Mouse (Mus musculus): ENCODE results near the gene Rrbp1.
A peak's percentile ranks its signal among the peaks of the same experiment; 100 is the strongest.

The Rrbp1 gene

DNA sequence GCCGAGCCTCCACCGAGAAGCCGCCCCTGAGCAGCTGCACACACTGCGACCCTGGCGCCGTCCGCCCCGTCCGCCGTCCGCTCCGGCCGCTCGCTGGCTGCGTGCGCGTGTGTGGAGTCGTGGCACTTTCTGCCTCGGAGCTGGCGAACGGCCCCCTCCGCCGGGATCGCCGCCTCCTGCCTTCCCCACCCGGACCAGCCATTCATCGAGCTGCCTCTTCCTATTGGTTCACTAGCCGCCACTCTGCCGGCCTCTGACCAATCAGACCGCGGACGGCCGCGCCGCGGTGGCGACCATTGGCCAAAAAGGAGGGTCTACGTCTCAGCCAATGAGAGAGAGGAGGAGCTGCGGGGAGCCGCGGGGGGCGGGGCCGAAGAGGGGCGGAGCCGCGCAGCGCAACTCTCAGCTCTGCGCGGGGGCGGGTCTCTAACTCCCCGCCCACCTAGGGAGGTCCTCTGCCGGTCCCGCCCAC is at the start of gene Rrbp1:
TSS of gene Rrbp1 (minus strand) at position 184 of the 472 bp plus-strand sequence.
- peak; percentile 99 for DNase-seq (ENCODE audit: low read depth, low spot score)

DNA sequence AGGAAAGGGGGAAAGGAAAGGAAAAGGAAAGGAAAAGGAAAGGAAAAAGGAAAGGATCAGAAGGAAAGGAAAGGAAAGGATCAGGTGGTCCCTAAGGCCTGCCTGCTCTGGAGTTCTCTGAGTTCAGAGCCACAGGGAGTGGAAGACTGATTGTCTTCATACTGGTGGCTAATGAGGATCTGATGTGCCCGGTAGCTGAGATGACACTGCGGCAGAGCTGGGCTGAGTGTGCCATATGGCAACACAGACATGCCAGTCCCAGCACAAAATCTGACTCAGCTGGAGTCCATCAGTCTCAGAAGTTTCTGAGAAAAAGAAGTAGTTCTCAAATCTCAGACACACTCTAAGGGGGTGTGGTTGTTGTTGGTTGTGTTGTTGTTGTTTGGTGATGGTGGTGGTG is 46.7 kb upstream of the Rrbp1 start:
- peak; percentile 60 for DNase-seq (ENCODE audit: low read depth, low spot score)

DNA sequence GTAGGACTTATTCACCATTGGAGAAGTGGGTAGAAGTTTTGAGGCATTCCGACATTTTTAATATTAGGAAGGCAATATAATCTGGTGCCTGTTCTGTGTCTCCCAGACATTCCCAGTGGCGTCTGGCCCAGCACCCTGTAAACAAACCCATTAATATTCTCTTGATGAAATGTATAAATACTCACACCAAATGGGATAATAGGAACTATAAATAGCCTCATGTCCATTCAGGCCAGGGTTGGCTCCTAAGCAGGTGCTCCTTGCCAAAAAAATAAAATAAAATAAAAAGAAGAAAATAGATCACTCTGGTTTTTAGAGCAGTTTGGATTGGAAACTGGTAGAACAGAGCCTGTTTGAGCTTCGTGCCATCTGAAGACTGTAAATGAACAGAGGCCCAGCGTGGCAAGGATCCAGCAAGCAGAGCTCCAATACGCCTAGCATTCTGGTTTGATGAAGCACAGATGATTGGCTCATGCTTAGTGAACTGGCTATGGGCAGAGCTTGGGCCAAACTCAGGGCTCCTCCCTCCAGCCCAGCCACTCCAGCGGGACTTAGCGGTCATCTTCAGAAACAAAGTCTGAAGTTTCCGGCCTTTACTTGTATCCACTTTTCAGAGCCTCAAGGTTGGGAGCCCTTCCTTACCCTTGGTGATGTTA is 41.5 kb upstream of the Rrbp1 start:
- peak; percentile 85 for DNase-seq (ENCODE audit: low read depth, low spot score)

DNA sequence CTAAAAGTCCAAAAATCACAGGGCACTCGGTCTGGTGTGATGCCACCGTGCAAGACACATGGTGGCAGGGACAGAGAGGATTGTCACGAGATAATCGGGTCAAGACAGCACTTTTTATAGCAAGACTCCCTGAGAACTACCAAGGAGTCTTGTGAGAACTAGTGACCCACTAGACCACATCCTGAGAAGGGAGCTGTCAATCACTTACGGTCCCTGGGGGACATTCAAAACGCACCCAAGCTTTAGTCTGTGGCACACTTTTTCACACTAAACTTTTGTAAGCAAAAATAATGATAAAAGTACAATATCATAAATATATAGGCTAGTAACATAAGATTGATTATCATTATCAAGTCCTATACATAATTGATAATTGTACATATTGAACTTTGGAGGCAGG is 39.8 kb upstream of the Rrbp1 start:
- DNase-seq (ENCODE audit: low read depth, low spot score): no peak

DNA sequence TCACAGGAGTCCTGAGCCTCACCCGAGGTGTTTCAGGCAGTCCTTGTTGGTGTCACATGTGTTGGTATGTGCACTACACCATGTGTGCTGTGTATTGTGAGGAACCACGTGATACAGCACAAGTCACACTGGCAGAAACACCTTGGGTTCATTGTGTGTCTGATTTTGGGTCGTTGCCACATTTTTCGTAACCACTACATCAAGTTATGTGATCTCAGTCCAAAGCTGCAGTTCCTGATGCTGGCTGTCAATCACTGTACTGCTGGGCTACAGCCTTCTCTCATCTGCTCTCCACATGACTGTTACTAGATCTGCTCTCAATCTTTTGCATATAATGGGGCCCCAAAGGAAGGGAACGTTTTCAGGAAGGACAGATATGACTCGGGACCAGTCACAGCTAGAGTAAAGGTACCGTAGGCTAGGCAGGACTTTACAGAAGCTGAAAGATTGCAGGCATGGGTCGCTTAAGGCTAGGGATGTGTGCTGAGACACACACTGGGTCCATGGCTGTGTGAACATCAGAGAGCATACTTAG is 39.1 kb upstream of the Rrbp1 start:
- DNase-seq (ENCODE audit: low read depth, low spot score): no peak

DNA sequence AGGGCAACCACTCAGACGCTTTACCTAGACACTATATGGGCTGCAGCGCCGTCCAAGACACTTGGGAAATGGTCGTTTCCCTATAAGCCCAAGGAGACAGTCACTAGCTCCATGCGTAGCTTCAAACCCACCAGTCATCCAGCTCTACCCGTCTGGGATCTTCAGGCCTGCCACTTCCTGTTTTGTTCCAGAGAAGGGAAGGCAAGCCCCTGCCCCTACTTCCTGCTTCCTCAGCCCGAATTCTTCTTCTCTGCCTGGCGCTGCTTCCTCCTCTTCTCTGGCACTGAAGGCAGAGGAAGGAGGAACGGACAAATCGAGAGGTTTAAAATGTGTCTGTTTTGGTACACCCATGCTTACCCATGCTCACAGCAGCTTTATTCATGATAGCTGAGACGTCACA is 35.9 kb upstream of the Rrbp1 start:
- peak; percentile 12 for DNase-seq (ENCODE audit: low read depth, low spot score)

DNA sequence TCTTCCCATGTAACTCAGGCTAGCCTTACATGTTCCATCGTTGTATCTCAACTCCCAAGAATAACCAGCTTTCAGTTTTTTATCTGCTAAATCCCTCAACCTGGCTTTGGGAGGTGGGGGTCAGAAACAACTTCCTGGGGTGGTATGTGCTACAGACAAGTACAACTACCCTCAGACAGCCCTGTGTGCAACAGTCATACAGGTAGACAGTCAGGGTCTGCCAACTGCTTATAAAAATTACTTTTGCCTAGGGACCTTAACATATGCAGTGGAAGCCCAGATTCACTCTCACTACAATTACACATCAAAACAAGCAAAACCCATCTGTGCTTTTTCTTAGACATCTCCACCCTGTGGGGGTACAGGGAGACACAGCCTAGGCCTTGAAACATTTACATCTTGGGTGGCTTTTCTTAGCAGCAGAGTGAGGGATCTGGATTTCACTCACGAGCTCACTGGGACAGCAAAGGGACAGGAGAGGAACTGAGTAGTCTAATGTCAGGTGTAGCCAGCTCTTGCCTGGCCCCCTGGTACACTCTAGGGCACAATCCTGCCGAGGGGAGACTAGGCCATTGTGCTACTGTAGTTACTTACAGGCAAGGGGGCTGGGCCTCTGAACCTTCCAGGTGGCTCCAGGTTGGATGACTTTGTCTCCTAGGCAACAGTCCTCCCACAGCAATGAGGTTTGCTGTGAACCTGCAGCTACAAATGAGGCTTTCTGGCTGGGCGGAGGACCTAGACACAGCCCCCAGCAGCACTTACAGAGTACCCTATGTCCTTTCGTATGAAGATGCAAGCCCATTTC is 34.9 kb upstream of the Rrbp1 start:
- DNase-seq (ENCODE audit: low read depth, low spot score): peak; percentile 72

DNA sequence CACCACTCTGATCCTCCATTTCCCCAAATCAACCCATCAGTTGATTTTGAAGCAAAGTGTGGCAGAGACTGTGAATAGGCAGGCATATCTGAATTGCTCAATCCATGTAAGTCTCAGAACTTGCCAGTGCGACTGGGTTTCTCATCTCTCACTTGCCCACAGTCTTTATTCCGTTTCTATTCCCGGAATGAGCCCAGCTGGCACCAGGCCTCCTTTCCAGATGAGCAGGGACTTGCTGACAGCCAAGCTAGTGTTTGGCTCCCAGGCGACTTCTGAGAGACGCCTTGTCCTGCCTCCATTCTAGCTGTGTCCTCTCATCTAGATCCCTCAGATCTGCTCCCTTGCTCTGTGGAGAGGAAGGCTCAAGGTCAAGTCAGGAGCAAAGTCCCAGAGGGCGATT is 33.7 kb upstream of the Rrbp1 start:
- DNase-seq (ENCODE audit: low read depth, low spot score): peak; percentile 90

DNA sequence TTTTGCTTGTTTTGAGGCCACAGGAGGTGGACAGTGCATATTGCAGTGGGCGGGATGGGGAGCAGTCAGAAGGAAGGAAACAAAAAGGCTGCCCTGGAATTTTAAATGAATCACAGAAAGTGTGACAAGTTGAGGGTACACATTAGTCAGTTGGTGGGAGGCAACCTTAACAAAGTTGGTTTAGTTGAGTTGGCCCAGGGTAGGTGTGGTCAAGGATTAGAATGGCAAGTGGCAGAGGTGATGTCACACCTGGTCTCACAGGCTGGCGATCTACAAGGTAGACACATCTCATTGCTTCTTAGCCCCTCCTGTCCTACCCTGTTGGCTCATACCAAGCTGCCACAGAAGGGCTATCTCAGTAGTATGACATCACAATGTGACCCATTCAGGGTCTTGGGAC is 21.6 kb upstream of the Rrbp1 start, which contains the start of gene Banf2:
TSS of gene Banf2 (plus strand) at position 396 of the 400 bp plus-strand sequence.
- no peak for DNase-seq (ENCODE audit: low read depth, low spot score)

DNA sequence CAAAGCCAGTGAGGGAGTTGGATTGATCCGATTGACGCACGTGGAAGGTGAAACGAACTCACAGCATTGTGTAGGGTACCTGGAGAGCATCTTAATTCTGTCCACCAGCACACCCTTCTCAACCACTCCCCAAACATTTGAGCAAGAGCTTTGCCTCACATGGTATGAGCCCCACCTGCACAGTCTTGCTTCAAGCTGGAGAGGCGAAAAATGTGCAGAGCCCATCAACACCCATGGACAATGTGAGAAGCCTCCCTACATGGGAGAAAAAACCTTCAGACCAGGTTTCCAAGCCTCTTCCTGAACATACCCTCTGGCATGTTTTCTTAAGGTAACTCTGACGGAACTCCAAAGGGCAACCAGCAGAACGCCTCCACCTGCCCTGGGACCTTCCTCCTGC is 19.7 kb upstream of the Rrbp1 start:
- DNase-seq (ENCODE audit: low read depth, low spot score): no peak

DNA sequence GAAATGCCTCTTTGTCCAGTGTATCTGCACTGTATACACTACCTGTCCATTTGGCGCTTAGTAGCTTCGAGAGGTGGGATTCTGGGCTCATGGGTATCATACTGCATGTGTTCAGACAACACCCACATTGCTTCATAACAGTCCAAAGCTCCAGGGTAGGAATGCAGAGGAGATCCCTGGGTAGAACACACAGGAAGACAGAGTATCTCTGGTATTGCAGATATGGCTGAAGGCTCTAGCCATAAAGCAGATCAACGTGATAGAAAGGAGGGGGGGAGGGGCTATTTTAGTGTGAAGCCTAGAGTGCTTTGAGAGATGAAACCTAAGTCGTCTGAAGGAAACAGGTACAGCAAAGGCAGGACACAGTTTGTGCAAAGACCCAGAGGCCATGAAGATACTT is 15.4 kb upstream of the Rrbp1 start:
- no peak for DNase-seq (ENCODE audit: low read depth, low spot score)

DNA sequence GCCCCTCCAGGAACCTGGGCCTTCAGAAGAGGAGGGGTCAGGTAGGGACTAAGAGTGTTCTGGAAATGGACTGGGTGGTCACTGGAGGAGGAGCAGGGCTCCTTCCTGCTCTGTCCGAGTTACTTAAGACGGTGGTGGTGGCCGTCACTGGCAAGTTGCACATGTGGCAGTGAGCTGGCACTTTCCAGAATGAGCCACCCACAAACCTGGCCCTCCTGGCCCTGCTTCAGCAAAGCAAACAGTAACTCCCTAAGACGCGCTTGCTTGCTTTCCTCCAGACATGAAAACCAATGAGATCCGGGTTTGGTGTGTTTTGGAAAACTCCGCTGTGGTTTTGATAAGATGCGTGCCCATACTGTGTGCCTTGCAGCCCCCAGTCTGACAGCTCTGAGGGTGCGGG is 14.3 kb upstream of the Rrbp1 start:
- DNase-seq (ENCODE audit: low read depth, low spot score): no peak

DNA sequence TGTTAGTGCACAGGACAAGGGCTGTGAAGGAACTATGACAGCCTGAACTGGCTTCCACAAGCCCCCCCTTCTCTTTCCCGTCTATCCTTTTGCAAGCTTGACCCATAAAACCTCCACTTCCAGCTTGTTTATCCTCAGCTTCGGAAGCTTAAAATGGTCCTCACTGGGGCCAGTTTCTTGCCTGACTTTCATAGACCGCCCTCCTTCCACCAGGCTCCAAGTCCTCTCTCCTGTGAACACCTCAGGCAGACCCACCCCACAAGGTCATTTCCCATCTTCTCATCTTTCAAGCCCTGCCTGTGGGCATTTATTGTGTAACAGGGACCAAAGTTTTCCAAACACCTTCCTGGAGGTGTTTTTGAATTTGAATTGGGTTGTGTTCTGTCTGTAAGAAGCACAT is 11.4 kb upstream of the Rrbp1 start:
- no peak for DNase-seq (ENCODE audit: low read depth, low spot score)

DNA sequence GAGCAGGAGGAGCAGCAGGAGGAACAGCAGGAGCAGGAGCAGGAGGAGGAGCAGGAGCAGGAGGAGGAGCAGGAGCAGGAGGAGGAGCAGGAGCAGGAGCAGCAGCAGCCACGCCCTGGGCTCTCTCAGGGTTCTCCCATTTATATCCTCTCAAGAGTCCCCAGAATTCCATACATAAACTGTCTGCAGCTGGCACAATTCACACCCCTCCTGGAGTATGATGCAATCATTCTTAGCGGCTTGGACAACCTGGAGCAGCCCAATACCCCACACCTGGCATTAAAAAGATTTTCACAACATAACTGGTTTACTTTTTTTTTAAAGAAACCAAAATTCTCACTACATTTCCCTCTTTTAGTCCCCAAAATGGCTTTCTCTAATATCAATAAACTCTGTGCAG is 8.9 kb upstream of the Rrbp1 start:
- DNase-seq (ENCODE audit: low read depth, low spot score): no peak

DNA sequence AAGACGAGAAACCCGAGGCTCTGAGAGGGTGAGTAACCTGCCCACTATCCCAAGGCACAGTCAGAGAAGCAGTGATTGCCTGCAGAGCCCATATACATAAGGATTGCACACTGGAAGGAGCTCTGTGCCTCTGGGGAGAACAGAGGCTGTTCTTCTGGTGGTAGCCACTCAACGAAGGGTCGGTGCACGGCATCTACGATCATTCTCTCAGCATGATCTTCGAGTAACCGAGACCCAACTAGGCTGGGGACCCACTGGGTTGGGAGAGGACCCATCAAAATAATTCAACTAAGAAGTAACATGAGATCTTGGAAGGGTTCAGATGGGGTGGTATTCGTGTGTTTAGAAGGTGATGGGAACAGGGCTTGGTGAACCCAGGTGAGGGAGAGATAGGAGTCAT is 4.8 kb upstream of the Rrbp1 start:
- no peak for DNase-seq (ENCODE audit: low read depth, low spot score)

DNA sequence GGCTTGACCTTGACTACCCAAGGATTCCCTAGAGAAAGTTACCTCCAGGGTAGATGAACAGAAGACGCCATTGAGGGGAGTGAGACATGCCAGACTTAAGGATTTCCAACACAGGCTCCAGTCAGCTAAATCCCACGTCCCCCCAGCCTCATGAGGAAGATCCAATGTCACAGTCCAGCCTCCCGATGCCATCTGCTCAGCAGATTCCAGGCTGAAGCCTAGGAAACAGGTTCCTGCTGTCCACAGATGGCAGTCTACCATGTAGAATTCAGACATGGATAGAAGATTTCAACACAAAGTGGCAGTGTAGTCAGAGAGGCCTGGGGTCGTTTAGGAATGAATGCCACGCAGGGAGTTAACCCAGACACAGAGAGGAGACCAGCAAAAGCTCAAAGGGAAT is 3.4 kb upstream of the Rrbp1 start:
- peak; percentile 26 for DNase-seq (ENCODE audit: low read depth, low spot score)

DNA sequence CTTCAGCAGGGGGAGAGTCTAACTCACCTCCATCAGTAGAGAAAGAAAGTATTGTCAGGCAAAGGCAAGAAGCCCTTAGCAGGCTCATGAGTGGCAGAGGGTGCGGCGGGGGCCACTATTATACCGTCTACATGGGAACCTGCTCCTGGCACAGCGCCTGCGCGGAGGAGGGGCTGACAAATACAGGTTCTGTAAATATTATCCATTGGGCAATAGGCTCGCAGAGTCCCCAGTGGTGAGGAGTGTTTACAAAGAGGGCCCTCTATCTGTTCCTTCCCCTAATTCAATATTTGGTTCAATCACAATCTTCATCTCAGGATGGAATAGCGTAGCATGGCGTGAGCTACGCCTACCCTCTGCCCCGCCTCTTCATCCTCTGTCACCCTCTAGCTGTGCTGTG is 3.0 kb upstream of the Rrbp1 start:
- DNase-seq (ENCODE audit: low read depth, low spot score): no peak

DNA sequence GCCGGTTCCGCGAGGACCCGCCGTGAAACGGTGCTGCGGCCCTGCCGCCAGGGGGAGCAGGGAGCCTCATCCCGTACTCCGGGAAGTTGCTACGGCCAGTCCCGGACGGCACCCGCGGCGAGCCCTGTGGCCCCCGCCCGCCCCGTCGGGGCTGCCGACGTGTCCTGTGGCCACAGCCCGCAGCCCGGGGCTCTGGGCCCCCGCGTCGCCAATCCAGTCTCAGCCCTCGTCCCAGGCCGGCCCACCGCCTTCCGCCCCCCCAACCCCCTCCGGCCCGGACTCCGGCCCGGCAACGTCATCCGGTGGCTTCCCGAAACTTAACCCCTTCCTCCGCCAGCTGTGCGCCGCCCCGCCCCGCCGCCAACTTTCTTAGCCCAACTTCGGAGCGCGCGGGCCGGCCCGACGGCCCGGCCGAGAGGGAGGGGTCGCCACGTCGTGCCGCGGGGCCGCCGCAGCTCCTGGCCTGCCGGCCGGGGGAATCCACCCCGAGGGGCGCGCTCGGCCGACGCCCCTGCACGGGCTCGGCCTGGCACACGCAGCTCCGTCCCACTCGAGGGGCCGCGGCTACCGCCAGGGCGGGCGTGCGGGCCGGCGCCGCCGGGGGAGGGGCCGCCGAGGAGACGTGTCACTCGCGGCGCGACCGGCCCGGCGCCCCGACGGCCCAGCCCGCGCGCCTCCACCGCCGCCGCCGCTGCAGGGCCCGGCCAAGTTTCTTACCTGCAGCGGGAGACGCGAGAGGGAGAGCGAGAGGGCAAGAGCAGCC is 600 bp downstream of the Rrbp1 start:
- DNase-seq (ENCODE audit: low read depth, low spot score): peak; percentile 70

DNA sequence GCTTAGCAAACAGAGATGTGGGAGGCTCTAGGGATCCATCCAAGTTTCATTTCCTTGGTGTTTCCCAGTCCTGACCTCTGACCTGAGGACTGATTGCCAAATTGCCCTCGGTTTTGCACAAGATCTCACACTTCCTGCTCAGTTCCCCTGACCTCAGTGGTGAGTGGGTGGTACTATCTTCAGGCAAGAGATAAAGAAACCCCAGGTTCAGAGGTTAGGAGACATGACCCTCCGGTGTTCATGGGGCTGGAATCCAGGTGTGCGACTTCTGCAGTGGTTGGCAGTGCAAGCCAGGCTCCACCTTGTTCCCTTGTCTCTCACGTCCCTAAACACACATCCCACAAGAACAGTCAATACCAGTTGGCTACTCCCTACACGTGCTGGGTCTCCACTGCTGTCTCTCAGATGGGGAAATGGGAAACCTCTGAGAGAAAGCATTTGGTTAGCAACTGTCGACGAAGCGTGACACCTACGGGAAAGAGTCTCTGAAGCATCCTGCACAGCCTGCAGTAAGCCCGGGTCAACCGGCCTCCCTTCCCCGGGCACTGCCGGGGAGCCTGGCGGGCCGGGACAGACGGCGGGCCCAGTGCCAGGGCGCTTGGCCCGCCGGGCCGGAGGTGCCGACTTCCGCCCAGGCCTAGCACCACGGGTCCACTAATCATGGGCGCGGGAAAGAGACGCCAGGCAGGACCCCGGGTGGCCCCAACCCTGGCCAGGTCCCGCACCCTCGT is 1.3 kb downstream of the Rrbp1 start:
- peak; percentile 55 for DNase-seq (ENCODE audit: low read depth, low spot score)

DNA sequence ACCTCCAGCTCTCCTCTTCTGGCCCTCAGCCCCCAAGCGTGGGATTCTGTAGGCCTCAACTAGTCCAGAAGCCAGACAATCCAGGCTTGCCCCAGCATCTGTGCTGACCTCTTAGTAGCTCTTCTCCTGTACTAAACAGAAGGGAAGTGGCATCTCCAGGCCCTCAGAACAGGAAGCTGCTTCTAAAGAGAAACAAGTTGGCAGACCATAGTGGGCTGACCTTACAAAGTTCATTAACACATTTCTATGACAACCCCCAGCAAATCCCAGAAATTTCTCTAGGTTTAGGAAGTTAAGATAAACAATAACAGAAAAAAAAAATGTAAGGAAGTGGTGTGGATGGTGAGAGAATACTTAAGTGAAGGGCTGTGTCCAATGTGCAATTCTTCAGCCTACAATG is 2.0 kb downstream of the Rrbp1 start:
- no peak for DNase-seq (ENCODE audit: low read depth, low spot score)

DNA sequence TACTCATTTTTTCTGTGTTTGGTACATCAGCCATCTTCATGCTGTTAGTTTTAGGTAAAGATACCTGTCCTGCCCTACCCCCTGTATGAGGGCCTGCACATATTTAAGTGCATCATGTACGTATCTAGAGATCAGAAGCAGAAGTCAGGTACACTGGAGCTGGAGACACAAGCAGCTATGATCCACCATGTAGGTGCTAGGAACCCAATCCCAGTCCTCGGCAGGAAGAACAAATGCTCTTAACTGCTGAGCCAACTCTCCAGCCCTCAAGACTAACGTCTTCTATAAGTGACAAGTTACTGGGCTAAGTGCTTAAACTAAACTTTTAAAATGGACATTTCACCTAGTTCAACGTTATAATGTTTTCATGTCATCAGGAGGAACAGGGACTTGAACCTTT is 3.9 kb downstream of the Rrbp1 start:
- no peak for DNase-seq (ENCODE audit: low read depth, low spot score)
